Mouse (Mus musculus): ENCODE data around the gene Cmip. TPM values are rescaled to one million over a fixed set of nuclear protein-coding genes. Genes with fewer than 3 reads are reported as not detected.

Gene Cmip
- total and polyA plus RNA-seq, 2 experiments from 2014 or later, result 212 to 266 TPM

DNA sequence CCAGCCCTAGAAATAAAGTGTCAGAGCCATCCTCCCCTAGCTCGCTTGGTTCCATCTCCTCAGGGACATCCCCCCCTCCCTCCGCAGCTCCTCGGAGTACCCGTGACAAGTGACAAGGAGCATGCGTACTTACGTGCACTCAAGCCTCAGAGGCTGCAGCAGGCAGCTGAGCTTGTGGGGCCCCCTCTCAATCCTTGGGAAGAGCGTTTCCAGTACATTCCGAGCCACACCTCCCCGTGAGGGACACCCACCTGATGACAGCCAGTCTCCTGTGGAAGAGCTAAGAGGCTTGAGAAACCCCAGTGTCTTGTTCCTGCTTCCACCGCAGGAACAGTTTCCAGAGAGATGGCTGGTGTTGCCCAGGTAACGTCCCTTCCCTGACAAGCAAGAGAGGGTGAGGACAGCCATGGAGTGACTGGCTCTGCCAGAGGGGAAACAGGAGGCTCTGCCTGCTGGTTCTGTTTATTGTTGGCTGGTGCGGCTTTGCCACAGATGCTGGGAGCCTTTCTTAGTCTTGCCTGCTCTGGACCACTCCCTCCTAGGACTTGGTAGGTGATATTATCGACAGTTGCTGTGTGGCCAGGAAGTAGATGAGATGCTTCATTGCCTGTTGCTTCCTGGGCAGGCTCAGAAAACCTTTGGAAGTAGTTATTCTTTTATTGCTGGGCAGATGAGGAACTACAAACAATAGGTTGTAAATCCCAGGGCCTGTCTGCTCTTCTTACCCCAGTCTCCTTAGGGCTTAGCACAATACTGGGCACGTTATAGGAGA is 147.0 kb downstream of the Cmip start:
- TF ChIP-seq CTCF (IDR thresholded peaks at IDR 0.05), result no peak
- Histone ChIP-seq H3K36me3 (ENCODE audit: insufficient read depth, low read length) (no peaks in the 10 kb centered on the region), H3K4me1 (ENCODE audit: insufficient read depth, low read length) (peaks cover 12% of the 10 kb centered on the region; the same call in 1 of the 2 replicates), H3K4me3 (ENCODE audit: low read depth, low read length) (0 out of 2 replicates have a peak overlapping the region, but pooled peaks have one; percentile 7), H3K9ac (replicated peaks; ENCODE audit: low read length, poor library complexity, severe bottlenecking) (peak overlapping the region; percentile 5; the same call in 1 of the 2 replicates), H3K4me2 (ENCODE audit: low read depth, low read length, poor library complexity, severe bottlenecking) (peak overlapping the region; percentile 39), H3K9me3 (ENCODE audit: low read length) (no peaks in the 10 kb centered on the region), H3K27ac (ENCODE audit: low read depth, low read length) (peak overlapping the region; percentile 67), H3K27me3 (ENCODE audit: insufficient read depth, low read length) (no peaks in the 10 kb centered on the region)
- WGBS, result 28% methylated on average over 14 of the region's 14 CpGs
- peak; percentile 53; the same call in 1 of the 2 replicates for ATAC-seq (ENCODE audit: low FRiP score)
- peak; percentile 62 for DNase-seq (ENCODE audit: low spot score)

DNA sequence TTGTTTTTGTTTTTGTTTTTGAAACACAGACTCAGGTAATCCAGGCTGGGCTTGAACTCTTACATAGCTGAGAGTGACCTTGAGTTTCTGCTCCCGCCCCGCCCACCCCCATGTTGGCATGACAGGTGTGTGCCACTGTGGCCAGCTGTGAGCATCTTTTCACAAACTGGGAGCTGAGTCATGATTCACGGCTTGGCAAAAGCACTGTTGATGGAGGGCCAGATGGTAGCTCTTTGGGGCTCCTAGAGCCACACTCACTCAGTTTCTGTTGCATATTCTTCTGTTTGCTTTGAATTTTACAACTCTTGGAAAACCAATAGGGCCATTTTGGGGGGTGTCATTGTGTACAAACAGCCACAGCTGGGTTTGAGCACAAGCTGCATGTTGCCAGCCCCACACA is 149.2 kb downstream of the Cmip start:
- no peak overlapping the region for H3K4me2 ChIP-seq (ENCODE audit: low read depth, low read length, poor library complexity, severe bottlenecking)
- no peak for DNase-seq (ENCODE audit: low spot score)
- H3K4me1 ChIP-seq (ENCODE audit: insufficient read depth, low read length), result peaks cover 10% of the 10 kb centered on the region; the same call in 1 of the 2 replicates
- H3K27me3 ChIP-seq (ENCODE audit: insufficient read depth, low read length), result no peaks in the 10 kb centered on the region
- TF ChIP-seq CTCF (IDR thresholded peaks at IDR 0.05), result no peak
- no peaks in the 10 kb centered on the region for H3K36me3 ChIP-seq (ENCODE audit: insufficient read depth, low read length)
- no peak overlapping the region for H3K9ac ChIP-seq (replicated peaks; ENCODE audit: low read length, poor library complexity, severe bottlenecking)
- no peak for ATAC-seq (ENCODE audit: low FRiP score)
- no peak overlapping the region for H3K27ac ChIP-seq (ENCODE audit: low read depth, low read length)
- WGBS, result 88% methylated on average over 3 of the region's 3 CpGs
- H3K9me3 ChIP-seq (ENCODE audit: low read length), result no peaks in the 10 kb centered on the region
- H3K4me3 ChIP-seq (ENCODE audit: low read depth, low read length), result no peak overlapping the region

DNA sequence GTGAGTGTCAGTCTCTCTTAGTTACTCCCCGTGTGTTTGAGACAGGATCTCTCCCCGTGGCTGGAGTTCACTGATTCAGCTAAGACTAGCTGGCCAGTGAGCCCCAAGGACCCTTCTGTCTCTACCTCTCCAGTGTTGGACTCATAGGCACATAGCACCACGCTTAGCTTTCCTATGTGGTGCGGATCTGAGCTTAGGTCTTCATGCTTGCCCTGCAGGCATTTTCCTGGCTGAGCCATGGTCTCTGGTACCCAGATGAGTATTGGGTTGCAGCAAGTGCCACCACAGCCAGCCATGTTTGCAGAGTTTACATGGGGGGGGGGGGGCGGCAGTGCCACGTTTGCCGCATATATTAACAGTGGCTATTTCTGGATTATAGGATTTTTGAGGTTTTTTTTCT is 151.8 kb downstream of the Cmip start:
- Histone ChIP-seq H3K36me3 (ENCODE audit: insufficient read depth, low read length) (no peaks in the 10 kb centered on the region), H3K4me3 (ENCODE audit: low read depth, low read length) (no peak overlapping the region), H3K27ac (ENCODE audit: low read depth, low read length) (no peak overlapping the region), H3K27me3 (ENCODE audit: insufficient read depth, low read length) (no peaks in the 10 kb centered on the region), H3K9ac (replicated peaks; ENCODE audit: low read length, poor library complexity, severe bottlenecking) (no peak overlapping the region), H3K4me2 (ENCODE audit: low read depth, low read length, poor library complexity, severe bottlenecking) (no peak overlapping the region), H3K4me1 (ENCODE audit: insufficient read depth, low read length) (0 out of 2 replicates have a peak, but pooled peaks cover 2% of the 10 kb centered on the region), H3K9me3 (ENCODE audit: low read length) (no peaks in the 10 kb centered on the region)
- no peak for ATAC-seq (ENCODE audit: low FRiP score)
- 79% methylated on average over 7 of the region's 7 CpGs for WGBS
- TF ChIP-seq CTCF (IDR thresholded peaks at IDR 0.05), result no peak
- no peak for DNase-seq (ENCODE audit: low spot score)

DNA sequence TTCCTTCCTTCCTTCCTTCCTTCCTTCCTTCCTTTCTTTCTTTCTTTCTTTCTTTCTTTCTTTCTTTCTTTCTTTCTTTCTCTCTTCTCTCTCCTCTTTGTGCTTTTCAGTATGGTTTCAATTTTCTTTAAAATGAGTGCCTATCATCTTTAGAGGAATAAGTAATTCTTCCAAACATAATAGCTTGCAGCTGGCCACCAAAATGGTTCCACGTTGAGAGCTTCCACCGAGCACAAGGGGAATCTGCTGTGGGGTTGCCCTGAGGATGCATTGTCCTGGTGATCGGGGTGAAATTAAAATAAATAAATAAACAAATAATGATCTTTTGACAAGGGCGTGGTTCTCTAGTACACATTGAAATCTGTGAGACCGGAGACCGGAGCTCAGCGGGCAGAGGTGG is 152.2 kb downstream of the Cmip start:
- no peak overlapping the region for H3K9ac ChIP-seq (replicated peaks; ENCODE audit: low read length, poor library complexity, severe bottlenecking)
- DNase-seq (ENCODE audit: low spot score), result no peak
- H3K9me3 ChIP-seq (ENCODE audit: low read length), result no peaks in the 10 kb centered on the region

DNA sequence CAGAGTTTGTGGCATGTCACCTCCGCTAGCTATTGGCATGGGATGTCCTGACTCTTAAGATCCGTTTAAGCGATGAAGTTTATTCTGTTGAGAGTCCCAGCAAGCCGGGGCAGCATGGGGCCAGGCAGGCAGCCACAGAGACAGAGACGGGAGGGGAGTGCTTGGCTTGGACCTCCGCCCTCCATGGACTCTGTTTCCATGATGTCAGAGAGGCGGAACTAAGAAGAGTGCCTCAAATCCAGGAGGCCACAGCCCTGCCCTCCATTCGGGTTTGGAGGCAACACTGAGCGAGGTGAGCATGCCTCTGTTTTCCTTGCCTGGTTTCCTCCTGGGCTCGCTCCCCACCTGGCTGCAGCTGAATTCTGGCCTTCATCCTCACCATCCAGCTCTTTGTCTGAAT is 153.5 kb downstream of the Cmip start:
- Histone ChIP-seq H3K9me3 (ENCODE audit: low read length) (no peaks in the 10 kb centered on the region), H3K36me3 (ENCODE audit: insufficient read depth, low read length) (no peaks in the 10 kb centered on the region), H3K4me2 (ENCODE audit: low read depth, low read length, poor library complexity, severe bottlenecking) (no peak overlapping the region), H3K27ac (ENCODE audit: low read depth, low read length) (no peak overlapping the region), H3K4me1 (ENCODE audit: insufficient read depth, low read length) (no peaks in the 10 kb centered on the region), H3K9ac (replicated peaks; ENCODE audit: low read length, poor library complexity, severe bottlenecking) (no peak overlapping the region), H3K27me3 (ENCODE audit: insufficient read depth, low read length) (no peaks in the 10 kb centered on the region), H3K4me3 (ENCODE audit: low read depth, low read length) (no peak overlapping the region)
- no peak for TF ChIP-seq CTCF (IDR thresholded peaks at IDR 0.05)
- no peak for DNase-seq (ENCODE audit: low spot score)
- ATAC-seq (ENCODE audit: low FRiP score), result no peak
- WGBS, result 69% methylated on average over 10 of the region's 10 CpGs

More for the DNA sequence above, 152.2 kb downstream of the Cmip start:
- no peak overlapping the region for H3K4me3 ChIP-seq (ENCODE audit: low read depth, low read length)
- no peak overlapping the region for H3K4me2 ChIP-seq (ENCODE audit: low read depth, low read length, poor library complexity, severe bottlenecking)
- no peak for TF ChIP-seq CTCF (IDR thresholded peaks at IDR 0.05)
- no peaks in the 10 kb centered on the region for H3K36me3 ChIP-seq (ENCODE audit: insufficient read depth, low read length)
- no peak for ATAC-seq (ENCODE audit: low FRiP score)
- no peaks in the 10 kb centered on the region for H3K4me1 ChIP-seq (ENCODE audit: insufficient read depth, low read length)
- H3K27ac ChIP-seq (ENCODE audit: low read depth, low read length), result no peak overlapping the region
- no peaks in the 10 kb centered on the region for H3K27me3 ChIP-seq (ENCODE audit: insufficient read depth, low read length)
- 73% methylated on average over 7 of the region's 7 CpGs for WGBS

DNA sequence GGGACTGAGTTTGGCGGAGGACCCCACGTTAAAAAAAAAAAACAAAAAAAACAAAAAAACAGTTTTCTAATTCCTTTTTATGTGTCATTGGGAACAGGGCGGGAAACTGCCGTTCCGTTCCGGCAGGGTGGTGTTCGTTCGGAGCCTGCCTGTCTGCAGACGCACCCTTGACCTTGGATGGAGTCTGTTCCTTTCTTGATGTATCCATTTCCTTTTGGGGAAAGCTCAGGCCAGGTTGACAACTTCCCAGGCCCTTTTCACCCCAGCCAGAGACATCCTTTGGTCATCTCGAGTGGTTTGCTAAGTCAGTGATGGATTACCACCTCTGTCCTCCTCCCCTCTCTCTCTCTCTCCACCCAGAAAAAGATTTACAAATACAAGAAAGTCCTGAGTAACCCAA is 154.0 kb downstream of the Cmip start:
- no peak for DNase-seq (ENCODE audit: low spot score)
- no peak for TF ChIP-seq CTCF (IDR thresholded peaks at IDR 0.05)

More for the DNA sequence above, 154.0 kb downstream of the Cmip start:
- H3K9me3 ChIP-seq (ENCODE audit: low read length), result no peaks in the 10 kb centered on the region
- H3K4me3 ChIP-seq (ENCODE audit: low read depth, low read length), result no peak overlapping the region
- no peaks in the 10 kb centered on the region for H3K4me1 ChIP-seq (ENCODE audit: insufficient read depth, low read length)
- no peak for ATAC-seq (ENCODE audit: low FRiP score)
- H3K27me3 ChIP-seq (ENCODE audit: insufficient read depth, low read length), result no peaks in the 10 kb centered on the region
- H3K36me3 ChIP-seq (ENCODE audit: insufficient read depth, low read length), result 0 out of 2 replicates have a peak, but pooled peaks cover under 1% of the 10 kb centered on the region
- WGBS, result 82% methylated on average over 10 of the region's 10 CpGs
- no peak overlapping the region for H3K27ac ChIP-seq (ENCODE audit: low read depth, low read length)
- no peak overlapping the region for H3K9ac ChIP-seq (replicated peaks; ENCODE audit: low read length, poor library complexity, severe bottlenecking)
- no peak overlapping the region for H3K4me2 ChIP-seq (ENCODE audit: low read depth, low read length, poor library complexity, severe bottlenecking)
